Mouse (Mus musculus): Measurements from ENCODE around the gene Tmem8.

DNA sequence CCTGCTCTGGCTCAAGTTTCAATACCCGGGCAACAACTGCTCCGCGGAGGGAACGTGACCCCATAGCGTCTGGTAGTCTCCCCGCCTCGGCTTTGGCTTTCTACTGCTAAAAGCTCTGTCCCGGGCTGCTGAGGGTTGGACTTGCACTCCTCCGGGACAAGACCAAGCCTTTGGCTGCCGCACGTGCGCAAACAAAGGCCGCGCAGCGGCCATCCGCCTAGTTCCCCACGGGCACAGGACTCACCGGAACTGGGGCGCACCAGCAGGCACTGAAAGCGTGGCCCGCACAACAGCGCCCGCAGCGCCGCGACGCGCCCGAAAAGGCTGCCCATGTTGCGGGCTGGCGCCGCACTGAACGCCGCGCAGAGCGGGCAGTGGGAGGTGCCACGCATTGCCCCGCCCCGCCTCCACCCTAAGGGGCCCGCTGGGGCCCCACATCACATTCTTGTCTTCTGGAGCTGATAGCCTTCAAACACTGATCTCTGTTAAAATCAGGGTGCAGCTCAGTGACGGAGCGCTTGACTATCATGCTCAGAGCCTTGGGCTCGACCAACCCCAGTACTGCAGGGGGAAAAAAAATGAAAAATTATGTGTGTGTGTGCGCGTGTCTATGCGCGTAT is 17.9 kb upstream of the Tmem8 start, which contains the start of gene Nme4:
- TF ChIP-seq CTCF (conservative IDR thresholded peaks at IDR 0.05; ENCODE audit: low read length) (no peak), POU5F1 (IDR thresholded peaks at IDR 0.05; ENCODE audit: borderline replicate concordance, low read length) (no peak)
